Mouse (Mus musculus): ENCODE data around the gene Lypla2. TPM values are rescaled to one million over a fixed set of nuclear protein-coding genes. Genes with fewer than 3 reads are reported as not detected.

Lypla2 gene
- polyA plus RNA-seq, 1 experiment from 2014 or later: 40.4 TPM

DNA sequence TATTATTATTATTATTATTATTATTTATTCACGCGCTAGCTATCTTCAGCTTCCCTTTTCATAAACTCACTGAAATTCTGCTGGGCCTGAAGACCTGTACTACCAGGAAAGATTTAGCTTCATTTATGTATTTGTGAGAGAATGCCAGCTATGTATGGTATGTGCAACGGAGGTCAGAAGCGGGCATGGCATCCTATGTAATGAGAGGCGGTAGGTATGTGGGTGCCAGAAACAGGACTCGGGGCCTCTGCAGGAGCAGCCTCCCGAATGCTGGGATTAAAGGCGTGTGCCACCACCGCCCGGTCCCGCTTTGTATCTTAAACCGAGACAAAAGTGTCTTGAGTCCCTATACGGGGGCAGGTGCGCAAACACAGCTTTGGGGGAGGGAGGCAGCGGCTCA is 9.5 kb downstream of the Lypla2 start:
- 8% methylated on average over 15 of the region's 15 CpGs for WGBS (ENCODE audit: insufficient replicate concordance)
- peaks cover 55% of the 10 kb centered on the region for H3K4me1 ChIP-seq (replicated peaks)
- peak; percentile 4 for ATAC-seq (ENCODE audit: insufficient read depth)

DNA sequence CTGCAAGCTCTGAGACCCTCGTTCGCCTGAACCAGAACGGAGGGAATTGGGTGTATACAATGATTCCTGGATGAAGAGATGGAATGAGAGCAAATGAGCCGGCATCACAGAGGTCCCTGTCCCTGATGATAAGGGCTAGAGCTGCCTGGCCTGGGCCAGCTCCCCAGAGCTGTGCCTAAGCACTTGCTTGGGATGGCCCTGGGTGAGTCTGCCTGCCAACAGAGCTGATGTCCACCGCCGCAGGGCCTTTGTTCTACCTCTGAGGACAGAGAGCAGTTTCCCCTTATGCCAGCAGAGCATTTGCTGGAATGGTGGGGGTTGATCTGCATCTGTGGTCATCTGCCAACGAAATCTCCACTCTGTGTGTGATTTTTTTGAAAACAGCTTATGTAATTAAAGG is 10.2 kb downstream of the Lypla2 start:
- Histone ChIP-seq H3K9ac (peak overlapping the region; percentile 33; the same call in 1 of the 2 replicates), H3K27ac (replicated peaks) (no peak overlapping the region), H3K36me3 (replicated peaks) (peaks cover 53% of the 10 kb centered on the region), H3K27me3 (no peaks in the 10 kb centered on the region), H3K9me3 (replicated peaks) (no peaks in the 10 kb centered on the region), H3K4me1 (replicated peaks) (peaks cover 62% of the 10 kb centered on the region), H3K4me2 (0 out of 2 replicates have a peak overlapping the region, but pooled peaks have one; percentile 99), H3K4me3 (replicated peaks) (peak overlapping the region; percentile 76; the same call in 1 of the 2 replicates)
- ATAC-seq (ENCODE audit: insufficient read depth): no peak
- WGBS (ENCODE audit: insufficient replicate concordance): 84% methylated on average over 7 of the region's 7 CpGs

More for the DNA sequence above, 9.5 kb downstream of the Lypla2 start:
- Histone ChIP-seq H3K27me3 (no peaks in the 10 kb centered on the region), H3K4me3 (replicated peaks) (peak overlapping the region; percentile 76), H3K27ac (replicated peaks) (peak overlapping the region; percentile 75), H3K9ac (peak overlapping the region; percentile 69), H3K9me3 (replicated peaks) (no peaks in the 10 kb centered on the region), H3K4me2 (peak overlapping the region; percentile 99), H3K36me3 (replicated peaks) (peaks cover 53% of the 10 kb centered on the region)

GRCm38 (mm10) chr4:135961709-135962108 is 10.7 kb downstream of the Lypla2 start:
- no peak for ATAC-seq (ENCODE audit: insufficient read depth)
- H3K4me1 ChIP-seq (replicated peaks): peaks cover 62% of the 10 kb centered on the region
- no peak overlapping the region for H3K4me2 ChIP-seq
- H3K36me3 ChIP-seq (replicated peaks): peaks cover 50% of the 10 kb centered on the region
- WGBS (ENCODE audit: insufficient replicate concordance): 77% methylated on average over 5 of the region's 5 CpGs
- H3K27ac ChIP-seq (replicated peaks): no peak overlapping the region
- no peaks in the 10 kb centered on the region for H3K27me3 ChIP-seq
- H3K4me3 ChIP-seq (replicated peaks): no peak overlapping the region
- no peak overlapping the region for H3K9ac ChIP-seq
- H3K9me3 ChIP-seq (replicated peaks): no peaks in the 10 kb centered on the region

GRCm38 (mm10) chr4:135960717-135961116 is 11.7 kb downstream of the Lypla2 start:
- Histone ChIP-seq H3K27me3 (no peaks in the 10 kb centered on the region), H3K9me3 (replicated peaks) (no peaks in the 10 kb centered on the region), H3K36me3 (replicated peaks) (peaks cover 51% of the 10 kb centered on the region), H3K4me3 (replicated peaks) (no peak overlapping the region), H3K27ac (replicated peaks) (no peak overlapping the region), H3K4me2 (no peak overlapping the region), H3K9ac (no peak overlapping the region), H3K4me1 (replicated peaks) (peaks cover 57% of the 10 kb centered on the region)
- WGBS (ENCODE audit: insufficient replicate concordance): 24% methylated on average over 5 of the region's 5 CpGs
- no peak for ATAC-seq (ENCODE audit: insufficient read depth)

GRCm38 (mm10) chr4:135958354-135958753 is 14.1 kb downstream of the Lypla2 start:
- WGBS (ENCODE audit: insufficient replicate concordance): 60% methylated on average over 8 of the region's 8 CpGs
- Histone ChIP-seq H3K27me3 (no peaks in the 10 kb centered on the region), H3K9me3 (replicated peaks) (no peaks in the 10 kb centered on the region), H3K4me2 (peak overlapping the region; percentile 25), H3K36me3 (replicated peaks) (peaks cover 70% of the 10 kb centered on the region), H3K4me1 (replicated peaks) (peaks cover 49% of the 10 kb centered on the region), H3K27ac (replicated peaks) (peak overlapping the region; percentile 73), H3K9ac (no peak overlapping the region), H3K4me3 (replicated peaks) (no peak overlapping the region)
- ATAC-seq (ENCODE audit: insufficient read depth): peak; percentile 55

GRCm38 (mm10) chr4:135955886-135956285 is 16.5 kb downstream of the Lypla2 start:
- Histone ChIP-seq H3K9ac (no peak overlapping the region), H3K27ac (replicated peaks) (0 out of 2 replicates have a peak overlapping the region, but pooled peaks have one; percentile 29), H3K4me1 (replicated peaks) (peaks cover 34% of the 10 kb centered on the region), H3K27me3 (no peaks in the 10 kb centered on the region), H3K4me3 (replicated peaks) (no peak overlapping the region), H3K36me3 (replicated peaks) (peaks cover 84% of the 10 kb centered on the region), H3K4me2 (no peak overlapping the region), H3K9me3 (replicated peaks) (no peaks in the 10 kb centered on the region)
- ATAC-seq (ENCODE audit: insufficient read depth): no peak
- WGBS (ENCODE audit: insufficient replicate concordance): 77% methylated on average over 9 of the region's 9 CpGs

DNA sequence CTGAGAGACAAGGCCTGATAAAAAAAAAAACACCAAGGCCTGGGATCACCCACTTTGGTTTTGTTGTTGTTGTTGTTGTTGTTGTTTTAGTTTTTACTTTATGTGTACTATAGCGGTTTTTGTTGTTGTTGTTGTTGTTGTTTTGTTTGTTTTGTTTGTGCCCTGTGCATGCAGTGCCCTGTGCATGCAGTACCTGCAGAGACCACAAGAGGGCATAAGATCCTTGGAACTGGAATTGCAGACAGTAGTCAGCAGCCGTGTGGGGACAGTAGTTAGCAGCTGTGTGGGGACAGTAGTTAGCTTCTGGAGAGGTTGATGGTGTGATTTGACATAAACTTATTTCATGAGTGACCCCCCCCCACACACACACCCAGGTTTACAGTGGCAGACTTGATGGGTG is 18.2 kb downstream of the Lypla2 start:
- WGBS (ENCODE audit: insufficient replicate concordance): 24% methylated on average over 2 of the region's 2 CpGs
- Histone ChIP-seq H3K36me3 (replicated peaks) (peaks cover 73% of the 10 kb centered on the region), H3K27ac (replicated peaks) (0 out of 2 replicates have a peak overlapping the region, but pooled peaks have one; percentile 33), H3K27me3 (no peaks in the 10 kb centered on the region), H3K4me3 (replicated peaks) (no peak overlapping the region), H3K9ac (no peak overlapping the region), H3K9me3 (replicated peaks) (no peaks in the 10 kb centered on the region), H3K4me1 (replicated peaks) (peaks cover 35% of the 10 kb centered on the region), H3K4me2 (no peak overlapping the region)
- no peak for ATAC-seq (ENCODE audit: insufficient read depth)

DNA sequence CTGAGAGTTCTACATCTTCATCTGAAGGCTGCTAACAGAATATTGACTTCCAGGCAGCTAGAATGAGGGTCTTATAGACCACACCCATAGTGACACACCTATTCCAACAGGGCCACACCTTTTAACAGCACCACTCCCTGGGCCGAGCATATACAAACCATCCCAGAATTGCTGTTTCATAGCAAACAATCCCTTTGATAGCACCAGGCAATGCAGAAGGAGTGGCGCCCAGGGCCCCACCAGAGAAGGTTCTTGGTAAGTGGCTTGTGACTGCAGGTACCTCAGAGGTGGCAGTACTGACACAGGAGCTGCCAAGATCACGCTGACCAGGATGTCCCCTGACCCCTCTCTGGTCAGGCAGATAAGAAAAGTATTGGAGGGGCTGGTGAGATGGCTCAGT is 19.2 kb downstream of the Lypla2 start:
- H3K4me3 ChIP-seq (replicated peaks): no peak overlapping the region
- H3K9ac ChIP-seq: no peak overlapping the region
- peaks cover 66% of the 10 kb centered on the region for H3K36me3 ChIP-seq (replicated peaks)
- no peaks in the 10 kb centered on the region for H3K27me3 ChIP-seq
- no peaks in the 10 kb centered on the region for H3K9me3 ChIP-seq (replicated peaks)
- ATAC-seq (ENCODE audit: insufficient read depth): no peak
- no peak overlapping the region for H3K27ac ChIP-seq (replicated peaks)
- peaks cover 34% of the 10 kb centered on the region for H3K4me1 ChIP-seq (replicated peaks)
- 61% methylated on average over 3 of the region's 3 CpGs for WGBS (ENCODE audit: insufficient replicate concordance)
- no peak overlapping the region for H3K4me2 ChIP-seq

- 83% methylated on average over 3 of the region's 3 CpGs for WGBS (ENCODE audit: insufficient replicate concordance)
- Histone ChIP-seq H3K4me1 (replicated peaks) (peaks cover 39% of the 10 kb centered on the region), H3K9me3 (replicated peaks) (no peaks in the 10 kb centered on the region), H3K27ac (replicated peaks) (no peak overlapping the region), H3K4me3 (replicated peaks) (no peak overlapping the region), H3K36me3 (replicated peaks) (peaks cover 55% of the 10 kb centered on the region), H3K4me2 (no peak overlapping the region), H3K9ac (no peak overlapping the region), H3K27me3 (no peaks in the 10 kb centered on the region)
- no peak for ATAC-seq (ENCODE audit: insufficient read depth)
Observed at GRCm38 (mm10) chr4:135951505-135951904, 20.9 kb downstream of the Lypla2 start.

GRCm38 (mm10) chr4:135950365-135950764 is 22.1 kb downstream of the Lypla2 start:
- H3K36me3 ChIP-seq (replicated peaks): peaks cover 45% of the 10 kb centered on the region
- H3K9ac ChIP-seq: no peak overlapping the region
- no peak for ATAC-seq (ENCODE audit: insufficient read depth)
- 77% methylated on average over 6 of the region's 6 CpGs for WGBS (ENCODE audit: insufficient replicate concordance)
- H3K9me3 ChIP-seq (replicated peaks): no peaks in the 10 kb centered on the region
- H3K4me1 ChIP-seq (replicated peaks): peaks cover 47% of the 10 kb centered on the region
- H3K4me2 ChIP-seq: no peak overlapping the region
- H3K4me3 ChIP-seq (replicated peaks): no peak overlapping the region
- H3K27ac ChIP-seq (replicated peaks): no peak overlapping the region
- H3K27me3 ChIP-seq: no peaks in the 10 kb centered on the region

DNA sequence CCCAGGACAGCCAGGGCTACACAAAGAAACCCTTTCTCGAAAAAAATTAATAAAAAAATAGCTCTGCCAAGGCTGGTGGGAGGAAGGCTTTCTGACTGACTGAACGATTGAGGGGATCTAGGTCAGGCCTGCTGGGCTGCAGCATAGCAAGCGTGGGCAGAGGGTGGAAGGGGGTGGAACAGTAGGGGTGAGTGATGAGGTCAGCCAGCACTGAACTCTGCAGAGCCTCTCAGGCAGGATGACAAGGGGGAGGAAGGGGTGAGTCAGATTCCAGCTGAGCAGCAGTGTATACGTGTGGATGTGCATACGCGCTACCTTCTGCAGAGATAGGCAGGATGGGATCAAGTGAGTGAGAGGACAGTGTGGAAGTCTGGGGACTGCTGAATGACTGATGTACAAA is 22.5 kb downstream of the Lypla2 start:
- Histone ChIP-seq H3K27me3 (no peaks in the 10 kb centered on the region), H3K9ac (no peak overlapping the region), H3K4me1 (replicated peaks) (peaks cover 50% of the 10 kb centered on the region), H3K9me3 (replicated peaks) (no peaks in the 10 kb centered on the region), H3K36me3 (replicated peaks) (peaks cover 41% of the 10 kb centered on the region), H3K27ac (replicated peaks) (no peak overlapping the region), H3K4me3 (replicated peaks) (no peak overlapping the region), H3K4me2 (no peak overlapping the region)
- 60% methylated on average over 6 of the region's 6 CpGs for WGBS (ENCODE audit: insufficient replicate concordance)
- ATAC-seq (ENCODE audit: insufficient read depth): no peak

DNA sequence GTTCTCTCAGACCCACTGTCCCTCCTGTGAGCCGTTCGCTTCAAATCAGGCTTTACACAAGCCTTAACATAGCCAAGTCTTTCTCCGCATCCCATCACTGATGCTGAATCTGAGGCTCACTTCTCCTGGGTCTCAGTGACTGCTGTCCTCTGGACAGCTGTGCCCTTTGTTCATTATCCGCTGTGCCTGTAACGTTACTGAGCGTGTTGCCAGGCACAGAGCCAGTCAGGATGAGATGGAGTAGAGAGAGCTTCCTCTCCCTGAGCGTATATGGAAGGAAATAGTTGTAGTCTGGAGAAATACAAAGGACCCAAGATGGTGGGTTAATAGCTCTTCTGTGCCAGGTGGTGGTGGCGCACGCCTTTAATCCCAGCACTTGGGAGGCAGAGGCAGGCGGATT is 23.0 kb downstream of the Lypla2 start:
- Histone ChIP-seq H3K27ac (replicated peaks) (no peak overlapping the region), H3K36me3 (replicated peaks) (peaks cover 37% of the 10 kb centered on the region), H3K9me3 (replicated peaks) (no peaks in the 10 kb centered on the region), H3K4me1 (replicated peaks) (peaks cover 50% of the 10 kb centered on the region), H3K9ac (no peak overlapping the region), H3K27me3 (no peaks in the 10 kb centered on the region), H3K4me3 (replicated peaks) (no peak overlapping the region), H3K4me2 (no peak overlapping the region)
- ATAC-seq (ENCODE audit: insufficient read depth): no peak
- 81% methylated on average over 10 of the region's 10 CpGs for WGBS (ENCODE audit: insufficient replicate concordance)

Data from liver, embryonic 15.5 days (tissue).